Mouse (Mus musculus): Measurements from ENCODE around the gene Hivep3.

DNA sequence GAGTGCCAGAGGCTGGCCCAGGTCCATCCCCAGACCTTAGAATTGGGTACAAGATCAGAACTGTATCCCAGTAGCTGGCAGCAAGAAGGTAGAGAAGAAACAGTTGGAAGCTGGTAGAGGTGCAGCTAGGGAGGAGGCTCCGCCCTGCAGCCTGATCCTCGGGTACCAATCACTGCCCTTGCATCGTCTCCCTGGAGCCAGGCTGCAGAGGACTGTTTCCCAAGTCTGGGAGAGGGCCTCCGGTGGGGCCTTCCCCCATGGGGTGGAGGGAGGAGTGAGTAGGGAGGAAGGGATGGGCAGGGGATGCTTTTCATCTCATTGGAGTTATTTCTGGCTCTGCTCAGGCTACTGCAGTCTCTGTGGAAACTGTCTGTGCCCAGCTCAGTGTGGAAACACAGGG is 313.5 kb downstream of the Hivep3 start:
- no peak for TF ChIP-seq CTCF (IDR thresholded peaks at IDR 0.05; ENCODE audit: borderline replicate concordance, extremely low read depth, insufficient read depth, insufficient read length)
- TF ChIP-seq POLR2A (IDR thresholded peaks at IDR 0.05; ENCODE audit: borderline replicate concordance, extremely low read depth, insufficient read depth, insufficient read length, poor library complexity, severe bottlenecking) = no peak
